Mouse (Mus musculus) hindbrain, embryonic 14.5 days (tissue): ENCODE data around the gene Gm4869. TPM values are rescaled to one million over a fixed set of nuclear protein-coding genes. Genes with fewer than 3 reads are reported as not detected.

Source experiments
- ATAC-seq: fragments of 200-750 bp; cut with Nextera tagmentation; 2 replicates; pipeline ENCODE4 v1.8.0; 2017; ENCODE audit warnings: moderate number of reproducible peaks, mild to moderate bottlenecking, moderate TSS enrichment, moderate library complexity; ENCODE audit not compliant: low FRiP score
- DNase-seq: peaks from one replicate; pipeline ENCODE4 v3.0.0-alpha.2; 2015; ENCODE audit warnings: low spot score
- H3K27ac ChIP-seq: fragments of 300-500 bp; sonication (generic); 2 replicates; pipeline ENCODE4 v1.5.1; 2014; ENCODE audit warnings: mild to moderate bottlenecking, moderate library complexity
- H3K27me3 ChIP-seq: fragments of 300-500 bp; sonication (generic); 2 replicates; pipeline ENCODE4 v1.6.1; 2014; ENCODE audit warnings: mild to moderate bottlenecking, low read length, mixed read lengths; ENCODE audit not compliant: control insufficient read depth, insufficient read depth
- H3K36me3 ChIP-seq: fragments of 300-500 bp; sonication (generic); replicated peaks from 2 replicates; pipeline ENCODE4 v1.6.1; 2014; ENCODE audit not compliant: control insufficient read depth, insufficient read depth
- H3K4me1 ChIP-seq: fragments of 300-500 bp; sonication (generic); replicated peaks from 2 replicates; pipeline ENCODE4 v1.6.1; 2014; ENCODE audit warnings: antibody characterized with exemption, low read length, mixed read lengths; ENCODE audit not compliant: control insufficient read depth, insufficient read depth
- H3K4me2 ChIP-seq: fragments of 300-500 bp; sonication (generic); replicated peaks from 2 replicates; pipeline ENCODE4 v1.6.1; 2014; ENCODE audit warnings: mild to moderate bottlenecking, moderate library complexity
- H3K4me3 ChIP-seq: fragments of 300-500 bp; sonication (generic); replicated peaks from 2 replicates; pipeline ENCODE4 v1.5.1; 2014; ENCODE audit warnings: mild to moderate bottlenecking, low read length
- H3K9ac ChIP-seq: fragments of 300-500 bp; sonication (generic); 2 replicates; pipeline ENCODE4 v1.6.1; 2014
- H3K9me3 ChIP-seq: fragments of 300-500 bp; sonication (generic); 2 replicates; pipeline ENCODE4 v1.6.1; 2016; ENCODE audit warnings: low read length; ENCODE audit not compliant: control insufficient read depth
- WGBS: fragments of 180-500 bp; shearing (Covaris S2); extraction: QIAGEN DNeasy Blood & Tissue Kit; methylation state at CpG from one replicate; pipeline ENCODE4 v1.1.7; 2014; 5-methylcytosine and 5-hydroxymethylcytosine counted together
- polyA plus RNA-seq: library from polyadenylated mRNA; unstranded; fragments of >200 nt; fragmentation: Nextera tagmentation; extraction: Ambion mirVana; gene quantifications from 2 replicates; pipeline ENCODE4 v1.2.1, GENCODE M21; 2014

Gm4869 gene
- polyA plus RNA-seq, 1 experiment from 2014 or later: not detected

GRCm38 (mm10) chr5:140513921-140514320 lies 68.5 kb downstream of the Gm4869 start:
- H3K27ac ChIP-seq: no peak overlapping the region

GRCm38 (mm10) chr5:140514799-140515486 lies 69.5 kb downstream of the Gm4869 start:
- ATAC-seq (no peak), DNase-seq (no peak)
- Histone ChIP-seq H3K36me3 (no peaks in the 10 kb centered on the region), H3K9me3 (no peaks in the 10 kb centered on the region), H3K4me2 (no peak overlapping the region), H3K27me3 (no peaks in the 10 kb centered on the region), H3K27ac (no peak overlapping the region), H3K4me3 (no peak overlapping the region), H3K4me1 (peaks cover 8% of the 10 kb centered on the region; the same call in 1 of the 2 replicates), H3K9ac (no peak overlapping the region)
- 53% methylated on average over 7 of the region's 7 CpGs for WGBS

More at GRCm38 (mm10) chr5:140513921-140514320, 68.5 kb downstream of the Gm4869 start:
- H3K36me3 ChIP-seq: no peaks in the 10 kb centered on the region
- no peaks in the 10 kb centered on the region for H3K27me3 ChIP-seq
- ATAC-seq (no peak), DNase-seq (no peak)
- H3K4me3 ChIP-seq: no peak overlapping the region
- peaks cover 12% of the 10 kb centered on the region; the same call in 1 of the 2 replicates for H3K4me1 ChIP-seq
- H3K9ac ChIP-seq: no peak overlapping the region
- WGBS: 73% methylated on average over 8 of the region's 8 CpGs
- no peak overlapping the region for H3K4me2 ChIP-seq
- H3K9me3 ChIP-seq: no peaks in the 10 kb centered on the region

GRCm38 (mm10) chr5:140517159-140517920 lies 71.9 kb downstream of the Gm4869 start:
- Histone ChIP-seq H3K4me2 (no peak overlapping the region), H3K9me3 (no peaks in the 10 kb centered on the region), H3K27ac (no peak overlapping the region), H3K4me1 (no peaks in the 10 kb centered on the region), H3K9ac (no peak overlapping the region), H3K36me3 (no peaks in the 10 kb centered on the region), H3K4me3 (no peak overlapping the region), H3K27me3 (no peaks in the 10 kb centered on the region)
- 91% methylated on average over 21 of the region's 21 CpGs for WGBS
- DNase-seq: no peak
- ATAC-seq: no peak

GRCm38 (mm10) chr5:140517921-140518230 lies 72.4 kb downstream of the Gm4869 start:
- ATAC-seq (no peak), DNase-seq (no peak)
- H3K4me3 ChIP-seq: no peak overlapping the region
- no peak overlapping the region for H3K27ac ChIP-seq
- H3K36me3 ChIP-seq: no peaks in the 10 kb centered on the region
- no peak overlapping the region for H3K4me2 ChIP-seq
- H3K9ac ChIP-seq: no peak overlapping the region
- H3K27me3 ChIP-seq: no peaks in the 10 kb centered on the region
- H3K9me3 ChIP-seq: no peaks in the 10 kb centered on the region
- 85% methylated on average over 4 of the region's 4 CpGs for WGBS
- no peaks in the 10 kb centered on the region for H3K4me1 ChIP-seq

- H3K27ac ChIP-seq: no peak overlapping the region
- DNase-seq (no peak), ATAC-seq (no peak)
- H3K4me1 ChIP-seq: no peaks in the 10 kb centered on the region
- no peak overlapping the region for H3K4me3 ChIP-seq
- peaks cover 3% of the 10 kb centered on the region; the same call in 1 of the 2 replicates for H3K9me3 ChIP-seq
- peaks cover 19% of the 10 kb centered on the region for H3K36me3 ChIP-seq
- no peaks in the 10 kb centered on the region for H3K27me3 ChIP-seq
- WGBS: 90% methylated on average over 1 of the region's 1 CpGs
- H3K4me2 ChIP-seq: no peak overlapping the region
- H3K9ac ChIP-seq: no peak overlapping the region
These were observed 75.8 kb downstream of the Gm4869 start for GRCm38 (mm10) chr5:140521196-140521595.

- H3K4me1 ChIP-seq: no peaks in the 10 kb centered on the region
- no peak overlapping the region for H3K27ac ChIP-seq
- ATAC-seq: no peak
- 62% methylated on average over 2 of the region's 2 CpGs for WGBS
- H3K9ac ChIP-seq: no peak overlapping the region
- H3K27me3 ChIP-seq: no peaks in the 10 kb centered on the region
- peaks cover 3% of the 10 kb centered on the region; the same call in 1 of the 2 replicates for H3K9me3 ChIP-seq
- peaks cover 29% of the 10 kb centered on the region for H3K36me3 ChIP-seq
- H3K4me2 ChIP-seq: no peak overlapping the region
- H3K4me3 ChIP-seq: no peak overlapping the region
- no peak for DNase-seq
These were observed 81.3 kb downstream of the Gm4869 start for GRCm38 (mm10) chr5:140526754-140527153.

GRCm38 (mm10) chr5:140538111-140538683 lies 92.8 kb downstream of the Gm4869 start:
- Histone ChIP-seq H3K27ac (no peak overlapping the region), H3K4me3 (no peak overlapping the region), H3K4me1 (no peaks in the 10 kb centered on the region), H3K9me3 (no peaks in the 10 kb centered on the region), H3K4me2 (no peak overlapping the region), H3K9ac (no peak overlapping the region), H3K36me3 (no peaks in the 10 kb centered on the region), H3K27me3 (no peaks in the 10 kb centered on the region)
- DNase-seq: no peak
- no peak for ATAC-seq
- 76% methylated on average over 13 of the region's 13 CpGs for WGBS

GRCm38 (mm10) chr5:140540106-140540505 lies 94.7 kb downstream of the Gm4869 start:
- ATAC-seq (no peak), DNase-seq (peak; percentile 87)
- no peaks in the 10 kb centered on the region for H3K36me3 ChIP-seq
- no peaks in the 10 kb centered on the region for H3K4me1 ChIP-seq
- no peaks in the 10 kb centered on the region for H3K9me3 ChIP-seq
- no peaks in the 10 kb centered on the region for H3K27me3 ChIP-seq
- no peak overlapping the region for H3K27ac ChIP-seq
- WGBS: 15% methylated on average over 8 of the region's 8 CpGs
- H3K9ac ChIP-seq: no peak overlapping the region
- H3K4me3 ChIP-seq: no peak overlapping the region
- no peak overlapping the region for H3K4me2 ChIP-seq

GRCm38 (mm10) chr5:140542811-140543575 lies 97.5 kb downstream of the Gm4869 start:
- no peaks in the 10 kb centered on the region for H3K36me3 ChIP-seq
- H3K4me3 ChIP-seq: no peak overlapping the region
- no peaks in the 10 kb centered on the region for H3K9me3 ChIP-seq
- no peaks in the 10 kb centered on the region for H3K4me1 ChIP-seq
- H3K27ac ChIP-seq: peak overlapping the region; percentile 9; the same call in 1 of the 2 replicates
- DNase-seq: peak; percentile 69
- H3K4me2 ChIP-seq: no peak overlapping the region
- 54% methylated on average over 9 of the region's 9 CpGs for WGBS
- peak; percentile 90 for ATAC-seq
- no peaks in the 10 kb centered on the region for H3K27me3 ChIP-seq
- H3K9ac ChIP-seq: 0 out of 2 replicates have a peak overlapping the region, but pooled peaks have one; percentile 24
